Mouse (Mus musculus) cerebellum, adult 9-11 months (tissue): ENCODE measurements at regions not wholly inside any gene's neighbourhood (a gene's known extent, or its start where the extent isn't known, plus 50 kb on each side); places are given as distances from the start of the nearest gene placed in this dataset.
A peak's percentile ranks its signal among the peaks of the same experiment; 100 is the strongest.

Experiments used
- DNase-seq: peaks from one replicate; pipeline ENCODE4 v3.0.0; 2022

- peak; percentile 65 for DNase-seq
Observed at GRCm38 (mm10) chr14:102925769-102926443, 56.5 kb downstream of the Kctd12 start.

DNA sequence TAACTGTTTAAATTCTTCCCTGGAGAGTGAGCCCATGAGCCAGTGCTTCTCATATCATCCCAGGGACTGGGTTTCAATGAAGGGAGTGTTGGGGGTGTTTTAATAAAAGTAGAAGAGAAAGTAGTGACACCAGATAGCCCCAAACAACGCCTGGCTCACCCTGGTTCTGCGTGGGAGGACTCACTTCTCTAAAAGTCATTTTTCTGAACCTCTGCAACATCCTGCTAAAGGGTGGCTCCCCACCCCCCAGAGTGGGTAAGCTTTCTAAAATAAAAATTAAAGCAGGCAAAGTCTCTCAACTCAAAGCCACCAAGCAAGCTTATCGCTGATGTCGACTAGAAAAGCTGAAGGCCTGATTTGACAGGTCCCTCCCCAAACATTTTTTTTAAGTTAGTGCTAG lies 57.8 kb downstream of the Kctd12 start:
- no peak for DNase-seq

GRCm38 (mm10) chr14:102922496-102922993 lies 59.9 kb downstream of the Kctd12 start:
- DNase-seq, result no peak

GRCm38 (mm10) chr14:102920415-102920814 lies 62.0 kb downstream of the Kctd12 start:
- no peak for DNase-seq

GRCm38 (mm10) chr14:102919261-102919801 lies 63.1 kb downstream of the Kctd12 start:
- DNase-seq, result no peak

DNA sequence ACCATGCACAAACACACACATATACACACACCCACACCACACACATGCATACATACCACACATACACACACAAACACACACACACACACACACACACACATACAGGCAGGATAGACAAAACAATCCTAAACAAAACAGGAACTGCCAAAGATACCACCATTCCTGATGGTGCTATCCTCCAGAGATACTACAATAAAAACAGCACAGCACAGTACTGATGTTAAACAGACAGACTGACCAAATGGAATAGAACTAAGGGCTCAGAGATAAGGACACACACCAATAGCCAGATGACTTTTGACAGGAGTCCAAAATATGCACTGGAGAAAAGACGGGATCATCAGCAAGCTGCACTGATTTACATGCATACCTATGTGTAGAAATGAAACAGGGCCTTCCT lies 64.5 kb downstream of the Kctd12 start:
- DNase-seq, result no peak

GRCm38 (mm10) chr14:102915918-102916317 lies 66.5 kb downstream of the Kctd12 start:
- DNase-seq, result peak; percentile 79

- DNase-seq, result no peak
Observed at GRCm38 (mm10) chr14:102911582-102911981, 70.9 kb downstream of the Kctd12 start.

DNA sequence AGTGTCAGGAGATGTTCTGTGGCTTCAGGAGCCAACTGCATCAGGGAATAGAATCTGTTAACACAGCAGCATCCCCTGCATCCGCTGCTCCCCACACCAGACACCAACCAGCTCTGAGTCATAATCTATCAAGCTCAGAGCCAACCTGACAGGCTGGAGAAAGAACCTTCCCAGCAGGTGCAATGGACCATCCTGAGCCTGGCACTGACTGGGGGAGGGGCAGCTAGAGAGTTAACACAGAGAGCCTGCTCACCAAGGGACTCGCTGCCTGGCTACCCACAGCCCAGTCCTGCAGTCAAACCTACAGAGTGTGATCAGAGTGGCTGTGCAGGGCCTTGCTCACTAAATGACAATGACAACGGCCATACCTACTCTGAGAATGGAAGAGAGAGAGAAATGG lies 73.4 kb downstream of the Kctd12 start:
- peak; percentile 34 for DNase-seq

GRCm38 (mm10) chr14:102907411-102908103 lies 74.9 kb downstream of the Kctd12 start:
- no peak for DNase-seq

DNA sequence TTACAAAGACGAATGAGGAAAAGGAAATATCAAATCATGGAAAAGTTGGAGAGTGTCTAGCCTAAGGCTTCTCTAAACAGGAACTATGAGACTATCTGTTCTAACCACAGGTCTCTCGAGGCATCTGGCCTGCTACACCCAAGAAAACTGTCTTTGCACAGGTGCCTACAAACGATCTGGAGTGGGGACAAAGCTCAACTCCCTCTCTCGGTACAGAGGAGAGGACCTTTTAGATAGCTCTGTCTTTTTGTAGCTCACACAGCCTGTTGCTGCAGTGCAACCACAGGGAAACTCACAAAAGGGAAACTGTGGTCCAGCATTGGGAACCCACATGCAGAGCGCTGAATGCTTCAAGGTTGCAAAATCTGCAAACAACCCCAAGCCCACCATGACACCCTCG lies 75.6 kb downstream of the Kctd12 start:
- DNase-seq, result no peak

GRCm38 (mm10) chr14:102906286-102906685 lies 76.2 kb downstream of the Kctd12 start:
- no peak for DNase-seq

GRCm38 (mm10) chr14:102902906-102903305 lies 79.5 kb downstream of the Kctd12 start:
- peak; percentile 94 for DNase-seq

- DNase-seq, result no peak
Observed at GRCm38 (mm10) chr14:102902236-102902635, 80.2 kb downstream of the Kctd12 start.

GRCm38 (mm10) chr14:102898445-102898844 lies 84.0 kb downstream of the Kctd12 start:
- no peak for DNase-seq

DNA sequence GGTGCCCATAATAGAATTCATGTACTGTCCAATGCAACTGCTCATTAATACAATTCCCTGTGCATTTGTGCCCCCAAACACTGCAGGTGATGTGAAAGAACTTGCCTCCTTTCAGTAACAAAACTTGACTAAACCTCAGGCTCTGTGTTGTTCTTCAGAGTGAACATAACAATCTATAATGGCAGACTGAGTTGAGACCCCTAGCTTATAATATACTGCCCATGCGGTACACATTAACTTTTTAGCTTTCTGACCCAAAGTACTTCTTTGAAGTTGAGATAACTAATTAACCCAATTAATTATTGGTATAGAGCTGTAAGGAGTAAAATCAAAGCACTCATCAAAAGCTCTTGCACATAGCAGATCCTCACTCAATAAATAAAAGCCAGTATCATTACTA lies 85.4 kb downstream of the Kctd12 start:
- DNase-seq, result no peak

DNA sequence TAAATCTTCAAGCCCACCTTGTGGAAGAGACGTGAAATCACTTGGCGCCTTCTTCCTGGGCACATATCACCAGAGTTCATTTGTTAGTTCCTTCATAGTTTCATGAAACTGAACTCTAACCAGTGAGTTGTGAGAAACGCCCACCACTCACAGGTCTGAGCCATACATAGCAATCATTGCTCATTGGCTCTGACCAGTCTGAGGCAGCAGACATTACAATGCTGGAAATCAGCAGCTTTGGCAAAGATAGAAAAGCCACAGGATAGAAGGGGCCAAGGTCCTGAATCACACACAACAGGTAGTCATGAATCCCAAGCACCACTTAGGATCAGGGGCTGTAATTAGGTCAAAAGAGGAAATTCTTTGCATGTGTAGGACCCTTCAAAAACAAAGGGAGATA lies 85.9 kb downstream of the Kctd12 start:
- DNase-seq, result no peak

DNA sequence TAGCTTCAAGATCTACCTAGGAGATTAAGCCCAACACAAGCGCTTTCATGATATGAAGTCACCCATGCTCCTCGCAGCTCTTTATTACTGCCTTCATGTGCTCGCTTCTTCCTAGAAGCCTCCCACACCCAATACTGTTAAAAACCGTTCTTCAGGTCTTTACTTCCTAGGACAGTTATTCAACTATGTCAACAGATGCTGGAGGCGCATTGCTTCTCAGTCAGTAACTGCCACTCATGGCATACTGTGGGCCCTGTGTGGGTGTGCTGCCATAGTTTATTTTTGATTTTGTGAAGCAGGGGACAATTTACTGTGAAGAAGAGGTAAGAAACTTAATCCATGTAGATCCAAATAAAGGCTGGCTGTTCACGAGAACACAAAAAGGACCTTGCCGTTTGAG lies 89.2 kb downstream of the Kctd12 start:
- no peak for DNase-seq

DNA sequence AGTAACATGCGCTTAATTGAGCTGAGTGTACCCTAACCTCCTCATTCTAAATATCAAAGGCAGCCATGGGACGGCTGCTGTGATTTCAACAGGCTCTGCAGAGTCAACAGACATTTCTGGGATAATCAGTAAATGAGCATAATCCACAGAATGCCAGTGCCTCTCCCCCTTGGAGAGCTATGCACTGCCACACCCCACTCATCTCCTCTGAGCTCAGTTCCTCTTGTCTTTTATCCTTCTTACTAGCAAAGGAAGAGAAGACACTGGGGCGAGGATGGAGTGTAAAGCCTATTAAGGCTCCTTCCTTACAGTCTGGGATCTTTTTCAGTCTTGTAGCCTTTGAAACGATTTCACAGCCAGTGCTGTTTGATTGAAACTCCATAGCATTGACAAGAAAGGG lies 90.9 kb downstream of the Kctd12 start:
- DNase-seq, result no peak

GRCm38 (mm10) chr14:102885240-102885598 lies 97.2 kb downstream of the Kctd12 start:
- no peak for DNase-seq

DNA sequence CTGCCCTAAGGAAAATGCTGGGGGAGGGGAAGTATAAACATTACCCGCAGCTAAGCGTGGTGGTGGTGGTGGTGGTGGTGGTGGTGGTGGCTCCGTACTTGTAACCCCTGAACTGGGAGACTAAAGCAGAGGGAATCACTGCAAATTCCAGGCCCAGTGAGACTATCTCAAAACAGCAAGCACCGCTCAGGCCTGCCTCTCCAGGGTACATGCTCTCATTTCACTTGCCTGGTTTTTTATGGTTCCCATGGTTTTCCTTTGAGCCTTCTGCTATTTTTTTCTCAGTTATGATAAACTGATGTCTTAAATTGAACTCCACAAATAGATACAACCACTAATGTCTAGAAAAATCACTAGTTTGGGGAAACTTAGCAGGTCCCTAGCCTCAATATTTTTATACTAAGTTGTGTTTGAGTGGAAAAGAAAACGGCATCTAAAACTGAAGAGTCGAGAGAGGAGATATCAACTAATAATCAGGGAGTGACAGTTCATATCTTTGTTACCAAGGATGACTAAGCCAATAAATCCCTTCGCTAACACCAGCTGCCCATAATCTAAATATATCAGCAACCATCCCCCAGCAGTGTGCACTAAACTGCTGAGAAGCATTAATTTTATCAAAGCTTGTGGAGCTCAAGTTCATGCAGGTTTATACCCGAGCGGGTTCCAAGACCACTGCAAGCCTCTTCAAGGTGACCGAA lies 97.7 kb downstream of the Kctd12 start:
- no peak for DNase-seq

GRCm38 (mm10) chr14:102883344-102884122 lies 98.9 kb downstream of the Kctd12 start:
- DNase-seq, result no peak

GRCm38 (mm10) chr14:102882281-102882680 lies 100.2 kb downstream of the Kctd12 start:
- DNase-seq, result no peak
